Mouse (Mus musculus) thymus, postnatal 36 days (tissue): ENCODE data around the gene Tmem223.

Source experiments
- DNase-seq, 2 experiments: peaks; one replicate each; pipeline ENCODE4 v3.0.0; 2022; ENCODE audit warnings: mixed read lengths in 2 of 2

Tmem223 gene

DNA sequence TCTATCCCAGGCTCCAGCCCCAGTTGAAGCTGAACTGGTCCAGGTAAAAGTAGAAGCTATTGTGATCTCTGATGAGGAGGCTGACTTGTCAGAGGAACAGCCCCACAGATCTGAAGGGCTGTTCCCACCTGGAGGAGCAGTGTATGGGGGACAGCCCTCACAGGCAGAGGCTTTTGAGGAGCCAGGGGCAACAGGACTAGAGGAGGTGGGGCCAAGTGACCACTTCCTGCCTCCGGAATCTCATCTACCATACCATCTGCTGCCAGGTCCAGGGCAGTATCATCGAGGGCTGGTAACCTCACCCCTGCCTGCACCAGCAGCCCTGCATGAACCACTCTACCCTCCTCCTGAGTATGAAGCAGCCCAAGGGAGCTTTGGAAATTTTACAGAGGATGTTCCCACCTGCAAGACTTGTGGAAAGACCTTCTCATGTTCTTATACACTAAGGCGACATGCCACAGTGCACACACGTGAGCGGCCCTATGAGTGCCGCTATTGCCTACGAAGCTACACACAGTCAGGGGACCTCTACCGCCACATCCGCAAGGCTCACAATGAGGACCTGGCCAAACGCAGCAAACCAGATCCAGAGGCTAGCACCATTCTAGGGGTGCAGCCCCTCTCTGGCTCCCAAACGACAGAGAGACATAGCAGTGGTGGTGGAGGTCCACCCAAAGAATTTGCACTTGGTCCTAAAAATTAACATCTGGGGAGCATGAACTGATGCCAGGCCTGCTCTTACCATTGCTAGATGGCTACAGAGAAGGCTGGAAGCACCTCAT, 33.3 kb downstream of the Tmem223 start:
- DNase-seq = no peak

DNA sequence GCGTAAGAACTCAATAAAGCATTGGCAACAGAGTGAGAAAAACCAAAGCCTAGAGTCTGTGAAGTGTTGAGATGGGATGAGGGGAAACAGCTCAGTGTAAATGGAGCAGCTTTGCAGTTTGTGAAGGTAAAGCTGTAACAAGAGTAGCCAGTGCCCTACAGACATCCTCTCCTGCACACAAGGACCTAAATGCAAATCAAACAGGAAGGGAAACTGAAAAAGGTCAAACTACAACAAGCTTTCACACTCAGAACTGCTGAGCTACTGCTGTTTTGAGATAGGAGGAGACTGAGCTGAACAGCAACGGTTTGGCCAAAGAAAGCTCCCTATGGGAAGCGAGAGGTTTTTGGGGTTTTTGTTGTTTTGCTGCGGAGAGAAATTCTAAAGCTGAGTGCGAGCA, 36.0 kb downstream of the Tmem223 start:
- DNase-seq = no peak

DNA sequence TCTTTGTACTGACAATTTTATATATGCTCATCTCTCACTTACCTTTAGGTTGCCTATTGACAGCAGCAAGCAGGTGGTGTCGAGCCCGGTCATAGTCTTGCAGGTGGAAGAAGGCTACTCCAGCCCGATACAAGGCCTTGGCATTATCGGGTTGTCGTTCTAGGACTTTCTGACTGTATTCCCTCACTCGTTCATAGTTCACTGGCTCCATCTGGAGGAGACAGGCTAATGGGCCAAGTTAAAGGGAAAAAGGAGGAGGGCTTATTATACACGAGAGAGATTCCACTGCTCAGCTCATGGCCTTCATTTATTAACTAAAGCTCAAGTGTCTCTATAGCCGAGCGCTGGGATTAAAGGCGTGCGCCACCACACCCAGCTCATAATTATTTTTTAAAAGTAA, 45.0 kb downstream of the Tmem223 start:
- DNase-seq = no peak

DNA sequence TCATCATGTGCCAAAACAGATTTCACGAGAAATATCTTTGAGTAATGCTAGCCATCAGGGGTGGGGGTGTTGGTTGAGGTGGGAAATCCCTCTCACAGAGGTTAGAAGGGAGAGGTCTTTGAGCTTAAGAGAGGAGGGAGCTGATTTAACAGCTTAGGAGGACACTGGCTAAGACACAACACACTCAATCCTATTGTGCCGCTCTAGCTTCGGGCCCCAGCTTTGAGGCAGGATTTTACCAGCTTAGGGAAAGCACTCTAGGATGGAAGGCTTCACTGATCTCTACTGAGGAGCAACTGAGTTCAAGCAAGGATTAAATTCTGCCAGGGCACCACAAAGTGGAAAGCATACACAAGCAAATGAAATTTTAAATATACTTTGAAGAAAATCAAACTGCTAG, 46.2 kb downstream of the Tmem223 start:
- DNase-seq = no peak

DNA sequence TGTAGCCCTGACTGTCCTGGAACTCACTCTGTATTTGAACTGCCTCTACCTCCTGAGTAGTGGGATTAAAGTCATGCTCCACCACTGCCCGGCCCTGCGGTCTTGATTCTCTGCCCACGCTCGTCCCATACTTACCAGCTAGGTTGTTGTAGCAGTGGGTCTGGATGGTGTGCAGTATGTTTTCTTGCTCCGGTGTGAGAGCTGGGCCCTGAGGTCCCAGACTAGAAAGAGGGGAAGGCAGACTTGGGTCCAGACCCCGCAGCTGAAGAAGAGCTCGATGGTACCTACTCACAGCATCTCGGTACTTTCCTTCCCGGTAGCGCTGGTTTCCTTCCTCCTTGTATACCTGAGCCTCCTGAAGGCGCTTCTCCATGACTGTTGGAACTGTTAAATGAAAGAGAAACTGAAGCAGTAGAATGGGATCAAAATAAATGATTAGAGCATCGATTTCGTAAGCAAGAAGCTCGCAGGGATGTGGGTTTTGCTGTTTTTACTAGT, 47.6 kb downstream of the Tmem223 start:
- DNase-seq = peak in 1 of 2 experiments; percentile 21

DNA sequence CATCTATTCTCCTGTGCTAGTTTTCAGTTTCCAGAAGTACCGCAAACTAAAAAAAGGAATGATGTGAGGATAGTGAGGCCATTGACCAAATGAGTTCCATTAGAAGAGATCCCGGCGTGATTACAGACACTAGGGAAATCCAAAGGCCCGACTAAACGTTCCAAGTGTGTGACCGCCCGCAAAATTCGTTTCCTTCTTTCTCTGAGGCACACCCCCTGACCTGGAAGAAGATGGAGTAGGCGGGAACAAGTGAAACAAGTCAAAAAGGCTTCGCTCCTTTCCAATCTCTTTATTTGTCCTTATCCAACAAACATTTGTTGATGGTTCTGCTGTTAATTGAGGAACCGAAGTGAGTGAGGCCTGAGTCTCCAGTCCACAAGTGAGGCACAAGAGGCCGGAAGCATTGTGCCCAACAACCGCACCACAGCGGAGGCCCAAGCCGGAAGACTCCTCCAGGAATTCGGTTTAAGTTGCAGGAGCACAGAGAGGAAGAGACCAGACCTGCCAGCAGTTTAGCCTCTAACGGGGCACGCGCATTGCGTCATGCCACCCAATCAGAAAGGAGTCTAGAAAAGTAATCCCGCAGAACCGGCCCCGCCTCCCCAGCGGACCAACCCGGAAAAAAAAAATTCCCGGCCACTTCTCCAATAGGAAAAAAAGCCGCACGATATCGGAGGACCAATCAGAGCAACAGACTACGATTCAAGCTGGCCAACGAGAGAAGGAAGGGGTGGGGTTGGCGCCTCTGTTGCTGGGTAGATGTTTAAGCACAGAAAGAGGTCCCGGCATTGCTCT, 48.2 kb downstream of the Tmem223 start, which contains the start of gene Ttc9c:
TSS of gene Ttc9c (minus strand) at position 533 of the 795 bp plus-strand sequence.
- peak; percentile 90 to 95 for DNase-seq

DNA sequence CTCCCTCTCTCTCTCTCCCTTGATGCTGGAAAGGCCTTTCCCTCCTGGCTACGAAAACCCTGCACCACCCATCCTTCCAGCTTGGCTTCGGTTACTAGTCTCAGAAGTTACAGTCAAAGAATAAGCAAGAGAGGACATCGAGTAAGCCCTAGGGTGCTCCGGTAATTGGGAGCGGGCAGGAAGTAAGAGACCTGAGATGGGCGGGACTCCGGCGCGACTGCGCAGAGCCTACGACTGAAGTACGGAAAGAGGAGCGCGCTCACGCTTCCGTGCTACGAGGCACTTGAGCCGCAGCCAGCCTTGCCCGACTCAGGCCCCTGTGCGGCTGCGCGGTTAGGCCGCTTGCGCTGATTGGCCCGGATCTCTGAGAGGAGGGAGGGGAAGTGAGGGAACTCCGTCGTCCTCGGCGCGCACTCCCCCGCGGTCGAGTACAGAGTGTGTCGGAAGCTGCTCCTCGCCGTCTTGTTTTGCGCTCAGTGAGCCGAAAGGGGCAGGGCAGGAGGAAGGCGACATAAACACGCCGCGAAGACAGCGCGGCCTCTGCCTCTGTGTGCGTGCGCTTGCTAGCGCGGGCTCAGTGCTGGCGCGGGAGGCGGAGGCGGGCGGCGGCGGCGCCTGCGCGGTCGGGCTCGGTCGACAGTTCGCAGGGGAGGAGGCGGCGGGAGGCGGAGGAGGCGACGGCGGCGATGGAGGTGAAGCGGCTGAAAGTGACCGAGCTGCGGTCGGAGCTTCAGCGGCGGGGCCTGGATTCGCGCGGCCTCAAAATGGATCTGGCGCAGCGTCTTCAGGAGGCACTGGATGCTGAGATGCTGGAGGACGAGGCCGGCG, 49.0 kb downstream of the Tmem223 start, which contains the start of gene Hnrnpul2:
TSS of gene Hnrnpul2 (plus strand) at position 415 of the 828 bp plus-strand sequence.
- DNase-seq = peak; percentile 96 to 99

DNA sequence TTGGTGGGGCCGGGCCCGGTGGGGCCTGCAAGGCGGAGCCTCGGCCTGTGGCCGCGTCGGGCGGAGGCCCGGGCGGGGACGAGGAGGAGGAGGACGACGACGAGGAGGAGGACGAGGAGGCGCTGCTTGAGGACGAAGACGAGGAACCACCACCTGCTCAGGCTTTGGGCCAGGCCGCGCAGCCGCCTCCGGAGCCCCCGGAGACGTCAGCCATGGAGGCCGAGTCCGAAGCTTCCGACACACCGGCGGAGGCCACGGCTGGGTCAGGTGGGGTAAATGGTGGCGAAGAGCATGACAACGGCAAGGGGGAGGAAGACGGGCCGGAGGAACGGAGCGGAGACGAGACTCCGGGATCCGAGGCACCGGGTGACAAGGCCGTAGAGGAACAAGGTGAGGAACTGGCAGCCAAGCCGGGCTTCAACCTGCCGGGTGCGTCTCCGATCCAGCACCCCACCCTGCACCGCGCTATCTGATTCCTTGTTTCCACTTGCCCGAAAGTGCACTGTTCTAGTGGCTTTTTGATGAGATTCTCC, 49.7 kb downstream of the Tmem223 start:
- no peak for DNase-seq

DNA sequence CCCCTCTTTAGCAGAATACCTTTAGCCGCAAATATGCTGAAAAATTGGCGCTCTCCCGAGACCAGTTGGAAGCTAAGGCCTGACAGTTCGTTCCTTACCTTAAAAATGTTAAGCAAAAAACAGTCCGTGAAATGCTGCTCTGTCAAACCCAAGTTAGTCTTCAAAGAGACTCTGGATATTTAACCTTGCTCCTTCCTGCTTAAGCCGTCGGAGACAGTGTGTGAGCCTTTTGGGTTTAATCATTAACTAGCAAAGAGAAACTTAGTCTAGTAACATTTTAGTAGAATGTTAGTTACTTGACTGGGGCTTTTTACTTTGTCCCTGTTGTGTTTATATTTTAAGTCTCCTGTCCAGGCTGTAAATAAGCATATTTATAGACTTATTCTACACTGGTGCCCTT, 50.4 kb downstream of the Tmem223 start:
- no peak for DNase-seq
